Mouse (Mus musculus) monocyte, adult 5-6 weeks (primary cell): ENCODE measurements around the gene Abcc1. TPM values are rescaled to one million over a fixed set of nuclear protein-coding genes. Genes with fewer than 3 reads are reported as not detected.

Experiments
- ATAC-seq: fragments of 153-309, 156-312 bp; replicated peaks from 2 replicates; pipeline ENCODE4 v1.8.0; 2017; ENCODE audit warnings: mild to moderate bottlenecking; ENCODE audit not compliant: low TSS enrichment, insufficient number of reproducible peaks, severe bottlenecking, poor library complexity, low FRiP score
- total RNA-seq: library from RNA; stranded (forward); fragments of 200-1000, 200-491, 200-594 nt; gene quantifications from 3 replicates; pipeline ENCODE4 v1.2.3, GENCODE M21; 2017

The Abcc1 gene
- 15.3 to 24.0 TPM (median 22.2 TPM) in 3 replicates for total RNA-seq

GRCm38 (mm10) chr16:14361362-14362098, at the start of gene Abcc1:
Abcc1 (plus strand) TSS chr16:14361558.
- peak; percentile 60 for ATAC-seq

DNA sequence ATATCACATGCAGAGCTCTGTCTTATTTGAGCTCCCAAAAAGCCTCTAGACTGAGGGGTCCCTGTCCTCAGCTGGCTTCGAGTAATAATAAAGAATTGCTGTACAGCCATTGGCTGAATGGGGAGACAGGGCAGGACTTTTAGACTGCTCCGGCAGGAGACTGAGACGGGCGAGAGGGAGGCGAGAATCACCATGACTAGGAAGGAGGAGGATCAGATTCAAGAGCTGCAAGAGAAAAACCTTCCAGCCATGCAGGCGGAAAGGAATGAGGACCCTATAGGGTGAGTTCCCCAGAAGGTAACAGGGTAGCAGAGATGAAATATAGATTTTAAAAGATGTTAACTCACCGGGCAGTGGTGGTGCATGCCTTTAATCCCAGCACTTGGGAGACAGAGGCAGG, 48.4 kb upstream of the Abcc1 start:
- no peak for ATAC-seq

DNA sequence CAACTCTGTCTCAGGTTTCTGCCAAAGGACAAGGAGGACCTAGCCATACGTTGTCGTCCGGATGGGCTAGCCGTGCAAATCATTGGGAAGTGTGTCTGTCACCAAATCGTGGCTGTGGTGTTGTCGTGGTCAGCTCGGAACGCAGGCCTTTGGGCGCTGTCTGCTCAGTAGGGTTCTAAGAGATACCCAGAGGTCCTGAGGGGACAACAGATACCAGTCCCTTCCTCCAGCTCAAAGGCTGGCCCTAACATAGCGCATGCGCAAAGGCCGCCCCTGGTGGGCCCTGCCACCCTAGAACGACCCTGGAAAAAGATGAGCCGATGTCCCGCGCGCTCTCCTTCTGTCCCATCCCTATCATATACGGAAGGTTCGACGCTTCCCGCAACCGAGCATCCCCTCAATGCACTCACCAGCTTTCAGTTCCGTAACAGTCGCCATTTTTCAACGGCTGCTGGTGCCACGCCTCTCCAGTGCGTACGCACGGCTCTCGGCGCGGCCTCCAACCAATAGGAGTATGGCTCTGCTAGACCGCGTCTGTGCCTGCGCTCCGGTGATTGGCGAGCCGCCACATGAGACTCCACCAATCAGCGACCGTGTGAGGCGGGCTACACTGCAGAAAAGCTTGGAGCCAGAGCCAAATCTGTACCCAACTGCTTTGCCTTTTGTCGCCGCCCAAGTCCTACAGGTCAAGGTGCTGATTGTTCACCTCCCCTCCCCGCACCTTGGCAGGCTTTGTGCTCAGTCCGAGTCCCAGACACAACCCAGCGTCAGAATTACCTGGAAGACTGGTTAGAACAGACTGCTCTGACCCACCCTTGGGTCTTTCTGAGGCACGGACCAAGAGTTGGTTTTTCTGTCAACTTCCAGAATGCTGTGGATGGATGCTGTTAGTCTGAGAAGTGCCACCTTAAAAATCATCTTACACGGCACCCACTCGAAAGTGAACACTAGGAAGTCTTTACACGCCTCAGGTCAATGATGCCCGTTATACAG, 44.2 kb upstream of the Abcc1 start, which contains the start of gene Fopnl:
Gene Fopnl (minus strand): TSS at position 522 of the 993 bp plus-strand sequence.
- ATAC-seq, result peak; percentile 99

DNA sequence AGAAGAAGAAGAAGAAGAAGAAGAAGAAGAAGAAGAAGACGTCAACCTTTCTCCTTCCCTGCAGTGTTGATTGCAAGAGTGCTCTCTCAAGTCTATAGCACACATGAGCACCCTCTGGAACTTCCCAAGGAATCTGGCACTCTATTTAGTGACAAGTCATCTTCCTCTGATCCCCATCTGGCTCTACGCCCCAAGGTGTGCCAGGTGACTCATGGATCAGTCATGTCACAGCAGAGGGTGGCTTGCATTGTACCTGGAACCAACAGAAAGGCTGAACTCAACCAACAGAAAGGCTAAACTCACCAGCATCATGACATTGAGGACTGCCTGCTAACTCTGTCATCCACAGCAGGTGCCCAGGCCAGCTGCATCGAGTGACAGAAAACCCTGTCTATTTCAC, 41.7 kb upstream of the Abcc1 start:
- no peak for ATAC-seq

DNA sequence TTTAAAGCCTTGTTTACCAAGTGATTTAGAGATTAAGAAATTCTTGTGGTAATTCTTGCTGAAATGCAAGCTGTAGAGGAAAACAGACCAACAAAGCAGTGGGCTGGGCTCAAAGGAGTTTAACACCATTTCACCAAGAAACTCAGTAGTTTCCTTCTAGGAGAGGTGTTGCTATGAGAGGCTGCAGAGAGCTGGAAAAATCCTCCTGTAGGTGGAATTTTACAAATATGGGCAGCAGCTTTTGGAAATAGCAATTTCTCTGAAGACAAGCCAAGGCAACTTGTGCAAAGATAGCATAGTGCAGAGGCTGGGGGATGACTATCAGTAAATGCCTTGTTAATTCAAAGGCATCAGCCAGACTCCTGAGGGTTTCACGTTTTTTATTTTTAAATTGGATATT, 40.9 kb upstream of the Abcc1 start:
- no peak for ATAC-seq

DNA sequence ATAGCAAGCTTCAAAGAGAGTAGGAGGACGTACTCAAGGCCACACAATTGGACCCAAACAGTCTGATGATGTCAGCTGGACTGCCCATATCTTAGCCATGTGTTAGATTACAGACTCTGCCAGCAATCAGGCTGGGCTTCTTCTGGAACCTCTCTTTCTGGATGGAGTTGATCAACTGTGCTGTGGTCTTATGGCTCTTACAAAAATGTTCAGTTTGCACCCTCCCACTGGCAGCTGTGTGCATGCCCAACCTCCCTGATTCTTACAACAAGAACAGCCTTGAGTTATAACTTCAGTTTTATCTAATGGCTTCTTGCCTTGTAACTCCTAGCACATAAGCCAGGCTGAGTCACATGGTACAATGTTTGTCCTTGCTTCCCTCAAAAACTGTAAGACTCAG, 33.2 kb upstream of the Abcc1 start:
- no peak for ATAC-seq

DNA sequence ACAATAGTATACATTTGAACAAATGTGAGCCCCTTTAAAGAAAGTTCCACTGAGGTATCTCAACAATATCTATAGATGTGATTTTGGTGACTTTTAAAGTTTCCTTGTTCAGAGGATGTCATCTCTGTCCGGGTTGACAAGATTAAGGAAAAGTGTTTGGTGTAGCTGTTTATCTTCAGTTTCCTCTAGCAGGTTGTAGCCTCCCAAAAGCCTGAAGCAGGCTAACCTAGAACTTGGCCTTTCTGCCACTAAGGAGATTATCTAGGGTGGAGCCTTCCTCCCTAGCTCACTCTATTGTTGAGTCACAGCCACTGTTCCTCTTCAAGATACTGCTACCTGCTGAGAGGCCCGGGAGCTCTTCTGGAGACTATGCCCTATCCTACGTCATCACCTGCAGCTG, 16.4 kb upstream of the Abcc1 start:
- no peak for ATAC-seq

DNA sequence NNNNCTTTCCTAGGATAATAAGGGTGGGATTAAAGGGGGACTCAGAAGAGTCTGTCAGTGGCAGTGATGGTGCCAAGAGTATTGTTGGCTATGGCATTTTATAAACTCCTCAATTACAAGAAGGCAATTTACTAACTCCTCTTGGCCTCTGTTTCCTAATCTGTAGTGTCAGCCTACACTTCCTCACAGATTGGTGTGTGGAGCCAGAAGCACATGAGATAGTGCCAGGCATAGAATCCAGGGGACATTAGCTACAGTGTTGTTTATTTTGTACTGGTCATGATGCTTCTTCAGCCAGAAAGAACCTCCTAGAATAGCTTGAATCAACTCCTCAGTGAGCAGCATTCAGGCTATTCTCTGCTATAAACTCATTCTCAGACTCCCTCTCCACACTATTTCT, 9.8 kb upstream of the Abcc1 start:
- no peak for ATAC-seq

DNA sequence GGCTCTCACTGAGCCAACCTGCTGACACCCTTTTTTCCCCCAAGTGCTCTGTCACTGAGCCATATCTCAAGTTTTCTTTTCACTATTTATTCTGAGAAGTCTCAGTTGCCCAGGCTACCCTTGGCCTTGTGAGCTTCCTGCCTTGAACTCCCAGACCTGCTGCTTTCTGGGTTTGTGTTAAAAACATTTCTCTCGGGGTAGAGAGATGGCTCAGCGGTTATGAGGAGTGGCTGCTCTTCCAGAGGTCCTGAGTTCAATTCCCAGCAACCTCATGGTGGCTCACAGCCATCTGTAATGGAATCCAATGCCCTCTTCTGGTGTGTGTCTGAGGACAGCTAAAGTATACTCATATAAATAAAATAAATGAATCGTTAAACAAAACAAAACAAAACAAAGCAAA, 9.1 kb upstream of the Abcc1 start:
- no peak for ATAC-seq

DNA sequence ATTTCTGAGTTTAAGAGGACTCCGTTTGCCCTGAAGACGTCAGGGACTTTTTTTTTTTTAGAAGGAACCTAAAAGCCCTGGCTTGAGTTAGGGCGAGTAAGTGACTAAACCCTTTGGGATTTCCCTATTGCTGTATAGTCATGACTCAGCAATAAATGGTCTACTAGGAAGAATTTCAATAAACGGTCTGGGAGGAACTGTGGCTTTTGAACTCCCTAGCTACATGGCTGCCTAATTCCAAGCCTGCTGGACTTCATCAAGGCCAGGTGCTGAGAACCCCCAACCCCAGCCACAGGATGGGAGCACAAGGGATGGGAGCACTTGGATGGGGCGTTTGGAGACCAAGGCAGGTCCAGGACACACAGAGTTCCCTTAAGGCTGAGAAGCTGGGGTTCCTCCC, 8.7 kb upstream of the Abcc1 start:
- ATAC-seq, result no peak

- ATAC-seq, result no peak
Observed at GRCm38 (mm10) chr16:14357859-14358258, 3.5 kb upstream of the Abcc1 start.

- no peak for ATAC-seq
Observed at GRCm38 (mm10) chr16:14358531-14358930, 2.8 kb upstream of the Abcc1 start.

- no peak for ATAC-seq
Observed at GRCm38 (mm10) chr16:14360931-14361330, 427 bp upstream of the Abcc1 start.

- no peak for ATAC-seq
Observed at GRCm38 (mm10) chr16:14362099-14362820, 902 bp downstream of the Abcc1 start.

DNA sequence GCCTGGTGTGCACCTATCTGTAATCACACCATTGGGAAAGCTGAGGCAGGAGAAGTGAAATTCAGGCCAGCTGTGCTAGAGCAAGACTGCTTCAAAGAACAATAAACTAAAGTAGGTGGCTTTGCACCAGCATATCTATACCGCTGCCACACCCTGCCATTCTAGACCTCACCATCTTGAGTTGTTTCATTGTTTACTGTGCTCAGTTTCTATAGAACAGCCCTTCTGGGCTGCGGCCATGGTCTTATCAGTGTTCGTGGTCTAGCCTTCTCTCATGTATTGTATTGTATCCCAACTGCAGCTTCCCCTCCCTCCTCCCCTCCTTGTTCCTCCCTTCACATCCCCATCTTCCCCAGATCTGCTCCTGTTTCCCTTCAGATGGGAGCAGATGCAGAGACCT, 2.1 kb downstream of the Abcc1 start:
- no peak for ATAC-seq

DNA sequence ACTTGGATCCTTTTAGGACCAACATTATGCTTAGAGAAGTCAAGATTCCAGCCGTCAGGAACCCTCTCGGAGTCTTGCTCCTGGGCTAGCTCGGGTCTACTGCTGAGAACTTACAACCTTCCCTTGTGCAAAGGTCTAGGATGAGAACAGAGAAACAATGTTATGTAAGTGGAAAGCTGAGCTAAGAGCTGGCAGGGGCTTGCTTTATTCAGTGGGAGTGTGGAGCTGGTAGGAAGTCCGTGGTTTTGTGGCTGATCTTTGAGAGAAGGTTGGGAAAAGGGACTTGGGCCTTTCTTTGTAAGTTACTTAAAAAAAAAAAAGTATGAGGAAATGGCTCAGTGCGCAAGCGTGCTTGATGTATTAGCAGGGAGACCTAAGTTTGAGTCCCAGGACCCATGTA, 2.7 kb downstream of the Abcc1 start:
- no peak for ATAC-seq

DNA sequence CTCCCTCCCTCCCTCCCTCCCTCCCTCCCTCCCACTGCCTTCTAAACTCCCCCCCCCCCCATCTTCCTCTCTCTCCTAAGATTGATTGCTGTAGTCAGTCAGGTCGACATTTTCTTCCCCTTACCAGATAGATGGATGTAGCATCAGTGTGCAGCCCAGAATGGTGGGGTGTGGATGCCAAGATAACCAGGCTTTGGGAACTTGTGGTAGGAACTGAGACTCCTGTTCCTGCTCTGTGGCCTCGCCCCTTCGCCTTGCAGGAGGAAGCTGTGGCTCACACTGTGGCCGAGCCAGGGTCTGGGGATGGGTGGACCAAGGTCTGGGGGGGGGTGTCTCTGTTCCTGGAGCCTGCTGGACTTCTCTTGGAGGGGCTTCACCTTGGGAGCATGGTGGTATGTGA, 4.1 kb downstream of the Abcc1 start:
- no peak for ATAC-seq

- no peak for ATAC-seq
Observed at GRCm38 (mm10) chr16:14366017-14366416, 4.7 kb downstream of the Abcc1 start.

- ATAC-seq, result no peak
Observed at GRCm38 (mm10) chr16:14371367-14371766, 10.0 kb downstream of the Abcc1 start.
